Mouse (Mus musculus) gastrocnemius, adult 2 months (tissue): ENCODE measurements around the gene Spred3. TPM values are rescaled to one million over a fixed set of nuclear protein-coding genes. Genes with fewer than 3 reads are reported as not detected.
A peak's percentile ranks its signal among the peaks of the same experiment; 100 is the strongest.
"Not testable (repeated sequence)": the region's sequence is repeated elsewhere in the genome, so short reads cannot be mapped to it uniquely, and the experiment has no call there.

ENCODE experiments used
- DNase-seq: peaks from one replicate; pipeline ENCODE4 v3.0.0; 2022
- H3K27ac ChIP-seq: fragments of 200-600 bp; 2 replicates; pipeline ENCODE4 v1.8.1; 2022; ENCODE audit warnings: mild to moderate bottlenecking
- H3K4me3 ChIP-seq: fragments of 200-600 bp; 2 replicates; pipeline ENCODE4 v1.8.1; 2022; ENCODE audit warnings: mild to moderate bottlenecking, moderate library complexity
- CTCF ChIP-seq: fragments of 200-600 bp; IDR thresholded peaks from 2 replicates; pipeline ENCODE4 v1.8.1; 2022; ENCODE audit warnings: antibody characterized with exemption, mild to moderate bottlenecking, moderate library complexity
- intact Hi-C: fragments of 180-260 bp; cut with DNase I; formaldehyde crosslinking; loops from one replicate; pipeline ENCODE4 v1.15.1; 2025
- long read RNA-seq, 2 experiments: library from polyadenylated mRNA; stranded (forward); transcript quantifications; one replicate each; pipeline ENCODE4 v2.0.0; 2021
- total RNA-seq, 2 experiments: library from RNA; stranded (reverse); gene quantifications; 2 replicates each; pipeline ENCODE4 v1.2.3; 2021

Gene Spred3
- 1 to 10 TPM; 1.0 to 1.6 TPM for total RNA-seq
- long read RNA-seq, experiment 1, result 0 reads
- long read RNA-seq, experiment 2, result 0 reads

- no peak for TF ChIP-seq CTCF
- H3K27ac ChIP-seq, result peak within 1 kb of the TSS; percentile 83
- H3K4me3 ChIP-seq, result peak within 1 kb of the TSS; percentile 89
- intact Hi-C loops, result loop anchor here (5.0 to 10.0 kb wide), 2 partner anchors 405 to 1678 kb away; partner anchors contain the start of genes Nfkbib and Sirt2
- peak; percentile 84 for DNase-seq
Observed at GRCm38 (mm10) chr7:29170066-29170754, at the start of gene Spred3, which contains the start of gene Ggn. TSS of gene Spred3 (minus strand) at chr7:29170411. TSS of gene Ggn (plus strand) at chr7:29170210.

GRCm38 (mm10) chr7:29214846-29215245, 44.6 kb upstream of the Spred3 start:
- no peak for DNase-seq
- intact Hi-C loops, result no loop called here
- no peak for TF ChIP-seq CTCF
- H3K27ac ChIP-seq, result no peak overlapping the region
- no peak overlapping the region for H3K4me3 ChIP-seq

- no peak for TF ChIP-seq CTCF
- Histone ChIP-seq H3K27ac (no peak overlapping the region), H3K4me3 (no peak overlapping the region)
- no peak for DNase-seq
- intact Hi-C loops, result no loop called here
Observed at GRCm38 (mm10) chr7:29214236-29214635, 44.0 kb upstream of the Spred3 start.

GRCm38 (mm10) chr7:29213675-29214082, 43.5 kb upstream of the Spred3 start, which contains the start of gene Catsperg1:
TSS of gene Catsperg1 (minus strand) at chr7:29214035.
- DNase-seq, result no peak
- Histone ChIP-seq H3K4me3 (no peak within 1 kb of the TSS), H3K27ac (no peak within 1 kb of the TSS)
- intact Hi-C loops, result loop anchor here (2.0 kb wide), 1 partner anchor 15 kb away; no protein-coding TSS in a partner anchor
- no peak for TF ChIP-seq CTCF

GRCm38 (mm10) chr7:29212775-29213560, 42.8 kb upstream of the Spred3 start:
- H3K4me3 ChIP-seq, DNase-seq, H3K27ac ChIP-seq: not testable (repeated sequence)
- intact Hi-C loops, result loop anchor here (2.0 kb wide), 1 partner anchor 16 kb away; no protein-coding TSS in a partner anchor

GRCm38 (mm10) chr7:29212199-29212765, 42.1 kb upstream of the Spred3 start:
- H3K4me3 ChIP-seq, result peak overlapping the region; percentile 79
- peak overlapping the region; percentile 90 for H3K27ac ChIP-seq

GRCm38 (mm10) chr7:29211415-29212198, 41.4 kb upstream of the Spred3 start:
- Histone ChIP-seq H3K27ac (peak overlapping the region; percentile 90), H3K4me3 (peak overlapping the region; percentile 79)
- TF ChIP-seq CTCF, result no peak
- intact Hi-C loops, result loop anchor here (2.0 kb wide), 1 partner anchor 17 kb away; no protein-coding TSS in a partner anchor
- DNase-seq, result peak; percentile 90

More at GRCm38 (mm10) chr7:29212199-29212765, 42.1 kb upstream of the Spred3 start:
- no peak for TF ChIP-seq CTCF
- peak; percentile 28 for DNase-seq
- intact Hi-C loops, result loop anchor here (2.0 kb wide), 1 partner anchor 17 kb away; no protein-coding TSS in a partner anchor

GRCm38 (mm10) chr7:29211013-29211412, 40.8 kb upstream of the Spred3 start:
- Histone ChIP-seq H3K4me3 (peak overlapping the region; percentile 79), H3K27ac (peak overlapping the region; percentile 90)
- intact Hi-C loops, result not testable (repeated sequence)
- peak; percentile 70 for DNase-seq

GRCm38 (mm10) chr7:29202577-29202976, 32.4 kb upstream of the Spred3 start:
- H3K27ac ChIP-seq, result no peak overlapping the region
- H3K4me3 ChIP-seq, result no peak overlapping the region
- intact Hi-C loops, result no loop called here
- no peak for TF ChIP-seq CTCF
- no peak for DNase-seq

- H3K4me3 ChIP-seq, DNase-seq, intact Hi-C loops, H3K27ac ChIP-seq: not testable (repeated sequence)
Observed at GRCm38 (mm10) chr7:29194230-29194629, 24.0 kb upstream of the Spred3 start.

GRCm38 (mm10) chr7:29181323-29181722, 11.1 kb upstream of the Spred3 start:
- not testable (repeated sequence) for H3K27ac ChIP-seq, H3K4me3 ChIP-seq, DNase-seq
- intact Hi-C loops, result loop anchor here (2.0 kb wide), 1 partner anchor 53 kb away; no protein-coding TSS in a partner anchor

- Histone ChIP-seq H3K4me3 (peak overlapping the region; percentile 74), H3K27ac (peak overlapping the region; percentile 96)
- intact Hi-C loops, result loop anchor here (2.0 kb wide), 1 partner anchor 54 kb away; no protein-coding TSS in a partner anchor
Observed at GRCm38 (mm10) chr7:29180854-29181236, 10.6 kb upstream of the Spred3 start.

More at GRCm38 (mm10) chr7:29180854-29181236, 10.6 kb upstream of the Spred3 start:
- DNase-seq, result no peak
- TF ChIP-seq CTCF, result no peak
